Mouse (Mus musculus) limb, embryonic 13.5 days (tissue): ENCODE measurements at regions not wholly inside any gene's neighbourhood (a gene's known extent, or its start where the extent isn't known, plus 50 kb on each side); places are given as distances from the start of the nearest gene placed in this dataset.

Source experiments
- ATAC-seq: fragments of 200-750 bp; cut with Nextera tagmentation; 2 replicates; pipeline ENCODE4 v1.8.0; 2017; ENCODE audit warnings: low read depth, moderate number of reproducible peaks, moderate TSS enrichment; ENCODE audit not compliant: low FRiP score
- H3K27ac ChIP-seq: fragments of 300-500 bp; sonication (generic); 2 replicates; pipeline ENCODE4 v1.5.1; 2015; ENCODE audit warnings: inconsistent platforms, mild to moderate bottlenecking, moderate library complexity
- H3K27me3 ChIP-seq: fragments of 300-500 bp; sonication (generic); 2 replicates; pipeline ENCODE4 v1.6.1; 2015; ENCODE audit warnings: mild to moderate bottlenecking, inconsistent platforms
- H3K36me3 ChIP-seq: fragments of 300-500 bp; sonication (generic); 2 replicates; pipeline ENCODE4 v1.6.1; 2015; ENCODE audit warnings: inconsistent platforms, mild to moderate bottlenecking, moderate library complexity
- H3K4me1 ChIP-seq: fragments of 300-500 bp; sonication (generic); 2 replicates; pipeline ENCODE4 v1.6.1; 2015; ENCODE audit warnings: inconsistent platforms
- H3K4me2 ChIP-seq: fragments of 300-500 bp; sonication (generic); replicated peaks from 2 replicates; pipeline ENCODE4 v1.6.1; 2015; ENCODE audit warnings: inconsistent platforms, mild to moderate bottlenecking, moderate library complexity
- H3K4me3 ChIP-seq: fragments of 300-500 bp; sonication (generic); 2 replicates; pipeline ENCODE4 v1.5.1; 2015; ENCODE audit warnings: moderate library complexity, mild to moderate bottlenecking, inconsistent platforms
- H3K9ac ChIP-seq: fragments of 300-500 bp; sonication (generic); 2 replicates; pipeline ENCODE4 v1.6.1; 2015; ENCODE audit warnings: mild to moderate bottlenecking, inconsistent platforms
- H3K9me3 ChIP-seq: fragments of 300-500 bp; sonication (generic); 2 replicates; pipeline ENCODE4 v1.6.1; 2016; ENCODE audit warnings: inconsistent platforms
- WGBS: fragments of 180-500 bp; shearing (Covaris S2); methylation state at CpG from one replicate; pipeline ENCODE4 v1.1.7; 2015; 5-methylcytosine and 5-hydroxymethylcytosine counted together

DNA sequence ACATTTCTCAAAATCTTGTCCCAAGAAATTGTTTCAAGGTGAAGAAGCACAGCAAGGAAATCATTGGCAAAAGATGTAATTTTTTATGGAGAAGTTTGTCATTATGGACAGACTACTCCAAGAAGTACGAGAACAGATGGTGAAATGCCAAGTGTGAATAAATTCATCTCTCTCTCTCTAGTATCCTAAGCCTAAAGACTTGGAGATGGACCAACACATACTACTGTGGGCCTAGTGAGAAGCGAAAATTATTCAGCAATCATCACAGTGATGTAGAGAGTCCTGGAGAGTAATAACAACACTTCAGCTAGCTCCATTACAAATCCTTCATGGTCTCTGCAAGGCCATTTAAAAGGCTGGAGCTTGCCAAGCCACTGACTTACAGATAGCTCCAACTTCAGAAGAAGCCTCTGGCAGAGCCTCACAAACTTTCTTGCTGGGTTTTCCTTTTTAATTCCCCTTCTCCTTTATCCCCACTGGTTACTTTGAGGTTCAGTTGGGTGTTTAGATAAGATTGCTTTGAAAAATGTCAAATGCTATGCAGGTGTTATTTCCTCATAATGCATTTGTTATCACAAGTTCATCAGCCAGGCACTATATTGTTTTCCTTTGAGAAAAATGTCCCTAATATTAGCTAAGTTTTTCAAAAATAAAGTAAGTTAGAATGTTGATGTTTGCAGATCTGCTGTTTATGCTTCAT lies 330.9 kb upstream of the Mgat4c start:
- WGBS, result 76% methylated on average over 2 of the region's 2 CpGs
- no peak overlapping the region for H3K9ac ChIP-seq
- H3K4me1 ChIP-seq, result no peaks in the 10 kb centered on the region
- H3K4me3 ChIP-seq, result no peak overlapping the region
- H3K4me2 ChIP-seq, result no peak overlapping the region
- no peaks in the 10 kb centered on the region for H3K27me3 ChIP-seq
- H3K36me3 ChIP-seq, result no peaks in the 10 kb centered on the region
- no peak overlapping the region for H3K27ac ChIP-seq
- ATAC-seq, result no peak
- no peaks in the 10 kb centered on the region for H3K9me3 ChIP-seq

DNA sequence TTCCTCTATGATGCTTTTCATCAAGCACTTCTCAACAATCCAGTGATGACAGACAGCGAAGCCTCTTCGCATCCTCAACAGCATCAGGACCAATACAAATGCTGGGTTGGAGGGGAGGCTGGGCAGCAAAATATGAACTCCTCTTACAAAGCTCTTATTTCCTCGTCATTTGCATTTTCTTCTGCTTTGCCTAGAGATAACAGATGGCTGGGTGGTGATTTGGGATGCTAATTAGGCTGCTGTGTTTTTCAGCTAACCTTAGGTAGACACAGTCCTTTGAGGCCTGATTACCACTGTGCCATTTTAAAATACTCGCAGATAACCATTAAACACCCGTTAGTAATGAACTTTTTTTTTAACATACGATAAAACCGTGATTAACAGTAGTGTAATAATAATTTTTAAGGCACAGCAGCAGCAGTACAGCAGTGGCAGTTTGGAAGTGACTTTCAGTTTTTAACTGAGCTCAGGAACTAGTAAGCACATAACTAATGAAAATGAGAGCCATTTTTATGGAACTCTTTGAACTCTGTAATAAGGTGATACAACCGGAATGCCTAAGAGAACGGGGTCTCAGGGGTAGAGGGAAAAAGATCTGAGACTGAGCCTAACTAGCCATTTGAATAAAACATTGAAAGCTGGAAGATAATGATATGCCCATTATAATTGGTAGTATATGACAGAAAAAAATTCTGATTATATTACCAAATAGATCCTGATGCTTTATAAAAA lies 307.3 kb upstream of the Mgat4c start:
- H3K4me3 ChIP-seq, result no peak overlapping the region
- no peaks in the 10 kb centered on the region for H3K36me3 ChIP-seq
- no peak overlapping the region for H3K27ac ChIP-seq
- H3K4me1 ChIP-seq, result no peaks in the 10 kb centered on the region
- H3K9ac ChIP-seq, result no peak overlapping the region
- H3K9me3 ChIP-seq, result no peaks in the 10 kb centered on the region
- no peaks in the 10 kb centered on the region for H3K27me3 ChIP-seq
- WGBS, result 54% methylated on average over 9 of the region's 9 CpGs
- no peak overlapping the region for H3K4me2 ChIP-seq
- no peak for ATAC-seq

- H3K27ac ChIP-seq, result no peak overlapping the region
- no peak for ATAC-seq
- no peaks in the 10 kb centered on the region for H3K4me1 ChIP-seq
- 88% methylated on average over 2 of the region's 2 CpGs for WGBS
- no peak overlapping the region for H3K4me2 ChIP-seq
- no peaks in the 10 kb centered on the region for H3K36me3 ChIP-seq
- no peak overlapping the region for H3K4me3 ChIP-seq
- H3K9ac ChIP-seq, result no peak overlapping the region
- no peaks in the 10 kb centered on the region for H3K27me3 ChIP-seq
- H3K9me3 ChIP-seq, result no peaks in the 10 kb centered on the region
Measured at GRCm38 (mm10) chr10:101393416-101393815, 287.9 kb upstream of the Mgat4c start.

- Histone ChIP-seq H3K36me3 (no peaks in the 10 kb centered on the region), H3K9ac (no peak overlapping the region), H3K4me1 (no peaks in the 10 kb centered on the region), H3K27me3 (no peaks in the 10 kb centered on the region), H3K4me3 (no peak overlapping the region), H3K9me3 (no peaks in the 10 kb centered on the region), H3K4me2 (no peak overlapping the region), H3K27ac (no peak overlapping the region)
- 65% methylated on average over 3 of the region's 3 CpGs for WGBS
- ATAC-seq, result no peak
Measured at GRCm38 (mm10) chr10:101399206-101399605, 282.1 kb upstream of the Mgat4c start.

GRCm38 (mm10) chr10:101415262-101415661 lies 266.0 kb upstream of the Mgat4c start:
- H3K27me3 ChIP-seq, result no peaks in the 10 kb centered on the region
- 43% methylated on average over 6 of the region's 6 CpGs for WGBS
- no peak overlapping the region for H3K27ac ChIP-seq
- H3K36me3 ChIP-seq, result no peaks in the 10 kb centered on the region
- no peaks in the 10 kb centered on the region for H3K9me3 ChIP-seq
- ATAC-seq, result no peak
- no peak overlapping the region for H3K9ac ChIP-seq
- H3K4me2 ChIP-seq, result no peak overlapping the region
- no peaks in the 10 kb centered on the region for H3K4me1 ChIP-seq
- no peak overlapping the region for H3K4me3 ChIP-seq

DNA sequence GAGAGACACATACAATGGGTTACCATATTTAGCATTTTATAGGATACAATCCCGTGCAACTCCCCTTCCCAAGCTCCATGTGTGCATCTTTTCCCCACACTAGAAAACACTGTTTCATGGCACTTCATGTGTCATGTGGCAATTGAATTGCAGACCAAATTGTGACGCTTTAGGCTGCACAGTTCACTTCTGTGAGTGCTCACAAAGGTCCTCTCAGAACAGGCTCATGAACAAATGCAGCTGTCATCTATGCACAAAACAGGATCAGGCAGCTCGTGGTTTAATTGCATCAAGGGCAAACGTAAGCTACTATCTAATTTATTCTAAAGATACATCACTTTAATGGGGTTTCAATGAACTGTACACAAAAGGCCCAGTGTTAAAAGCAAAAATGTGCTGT lies 258.7 kb upstream of the Mgat4c start:
- Histone ChIP-seq H3K27ac (no peak overlapping the region), H3K27me3 (no peaks in the 10 kb centered on the region), H3K9ac (no peak overlapping the region), H3K4me3 (no peak overlapping the region), H3K4me1 (no peaks in the 10 kb centered on the region), H3K4me2 (no peak overlapping the region), H3K9me3 (no peaks in the 10 kb centered on the region), H3K36me3 (no peaks in the 10 kb centered on the region)
- WGBS, result 70% methylated on average over 4 of the region's 4 CpGs
- ATAC-seq, result no peak
